Mouse (Mus musculus) adrenal gland, postnatal 10 days (tissue): ENCODE measurements around the gene Iqschfp. TPM values are rescaled to one million over a fixed set of nuclear protein-coding genes. Genes with fewer than 3 reads are reported as not detected.
"Not testable (repeated sequence)": the region's sequence is repeated elsewhere in the genome, so short reads cannot be mapped to it uniquely, and the experiment has no call there.

Experiments used
- DNase-seq: peaks from one replicate; pipeline ENCODE4 v3.0.0; 2021; ENCODE audit warnings: mixed read lengths
- total RNA-seq, 2 experiments: library from RNA; stranded (reverse); gene quantifications; 2 replicates each; pipeline ENCODE4 v1.2.3; 2021

Iqschfp gene
- total RNA-seq, 2 experiments from 2014 or later = not detected

GRCm38 (mm10) chr3:68071395-68072386, 179.7 kb downstream of the Iqschfp start:
- DNase-seq = no peak

- DNase-seq = no peak
These were observed 185.4 kb downstream of the Iqschfp start for GRCm38 (mm10) chr3:68077406-68077805.

- DNase-seq = no peak
These were observed 193.0 kb downstream of the Iqschfp start for GRCm38 (mm10) chr3:68085024-68085423.

GRCm38 (mm10) chr3:68092108-68092507, 200.1 kb downstream of the Iqschfp start:
- no peak for DNase-seq

GRCm38 (mm10) chr3:68096724-68097431, 204.8 kb downstream of the Iqschfp start:
- no peak for DNase-seq

GRCm38 (mm10) chr3:68099561-68099960, 207.5 kb downstream of the Iqschfp start:
- not testable (repeated sequence) for DNase-seq

- DNase-seq = no peak
These were observed 209.3 kb downstream of the Iqschfp start for GRCm38 (mm10) chr3:68101343-68101742.

GRCm38 (mm10) chr3:68105081-68105685, 213.2 kb downstream of the Iqschfp start:
- DNase-seq = no peak

- peak; percentile 3 for DNase-seq
These were observed 229.3 kb downstream of the Iqschfp start for GRCm38 (mm10) chr3:68121338-68121737.

GRCm38 (mm10) chr3:68126284-68126856, 234.3 kb downstream of the Iqschfp start:
- no peak for DNase-seq

GRCm38 (mm10) chr3:68130386-68130785, 238.4 kb downstream of the Iqschfp start:
- DNase-seq = no peak

- DNase-seq = no peak
These were observed 247.0 kb downstream of the Iqschfp start for GRCm38 (mm10) chr3:68138833-68139627.

GRCm38 (mm10) chr3:68150688-68151087, 258.7 kb downstream of the Iqschfp start:
- DNase-seq = no peak

- DNase-seq = no peak
These were observed 268.1 kb downstream of the Iqschfp start for GRCm38 (mm10) chr3:68160175-68160574.

- no peak for DNase-seq
These were observed 268.7 kb downstream of the Iqschfp start for GRCm38 (mm10) chr3:68160760-68161159.

- no peak for DNase-seq
These were observed 286.2 kb downstream of the Iqschfp start for GRCm38 (mm10) chr3:68178248-68178647.

GRCm38 (mm10) chr3:68187471-68187870, 295.4 kb downstream of the Iqschfp start:
- peak; percentile 10 for DNase-seq

GRCm38 (mm10) chr3:68189100-68189499, 297.1 kb downstream of the Iqschfp start:
- DNase-seq = no peak

- DNase-seq = no peak
These were observed 304.9 kb downstream of the Iqschfp start for GRCm38 (mm10) chr3:68196933-68197332.

GRCm38 (mm10) chr3:68201214-68201613, 309.2 kb downstream of the Iqschfp start:
- no peak for DNase-seq

- DNase-seq = no peak
These were observed 310.3 kb downstream of the Iqschfp start for GRCm38 (mm10) chr3:68202162-68202902.
